Mouse (Mus musculus): Measurements from ENCODE around the gene Gm11634. TPM values are rescaled to one million over a fixed set of nuclear protein-coding genes. Genes with fewer than 3 reads are reported as not detected.

Gene Gm11634
- polyA plus RNA-seq, 1 experiment from 2014 or later, result not detected

GRCm38 (mm10) chr11:101553354-101553930 is 45.6 kb downstream of the Gm11634 start:
- H3K27me3 ChIP-seq (ENCODE audit: control insufficient read depth, insufficient read depth, low read length), result no peaks in the 10 kb centered on the region
- WGBS, result 17% methylated on average over 8 of the region's 8 CpGs
- H3K4me2 ChIP-seq (ENCODE audit: low read length), result peak overlapping the region; percentile 75
- no peaks in the 10 kb centered on the region for H3K9me3 ChIP-seq (ENCODE audit: control insufficient read depth, low read length)
- ATAC-seq (ENCODE audit: insufficient number of reproducible peaks, insufficient read depth, low FRiP score, low read depth), result no peak
- peaks cover 35% of the 10 kb centered on the region for H3K36me3 ChIP-seq (ENCODE audit: control insufficient read depth, insufficient read depth, low read length)
- H3K27ac ChIP-seq (replicated peaks in 1 of 2; ENCODE audit: control insufficient read depth in 1 of 2, insufficient read depth in 1 of 2, low read depth in 2 of 2, low read length in 2 of 2), result peak overlapping the region; percentile 87 to 90
- H3K4me3 ChIP-seq (ENCODE audit: control insufficient read depth in 1 of 2, insufficient read depth in 1 of 2, low read depth in 1 of 2, low read length in 2 of 2), result peak overlapping the region; percentile 72 to 84
- peaks cover 2 to 23% of the 10 kb centered on the region in 2 experiments; a peak in 3 of 4 replicates for H3K4me1 ChIP-seq (ENCODE audit: control insufficient read depth in 2 of 2, insufficient read depth in 2 of 2, low read length in 2 of 2)
- H3K9ac ChIP-seq (ENCODE audit: low read length), result peak overlapping the region; percentile 87

- H3K27ac ChIP-seq (replicated peaks in 1 of 2; ENCODE audit: control insufficient read depth in 1 of 2, insufficient read depth in 1 of 2, low read depth in 2 of 2, low read length in 2 of 2), result peak overlapping the region; percentile 87 to 97
- peak overlapping the region; percentile 72 to 84 for H3K4me3 ChIP-seq (ENCODE audit: control insufficient read depth in 1 of 2, insufficient read depth in 1 of 2, low read depth in 1 of 2, low read length in 2 of 2)
- peaks cover 33% of the 10 kb centered on the region for H3K36me3 ChIP-seq (ENCODE audit: control insufficient read depth, insufficient read depth, low read length)
- no peaks in the 10 kb centered on the region for H3K27me3 ChIP-seq (ENCODE audit: control insufficient read depth, insufficient read depth, low read length)
- H3K9ac ChIP-seq (ENCODE audit: low read length), result peak overlapping the region; percentile 87
- peak; percentile 97 for ATAC-seq (ENCODE audit: insufficient number of reproducible peaks, insufficient read depth, low FRiP score, low read depth)
- WGBS, result under 1% methylated on average over 37 of the region's 37 CpGs
- peak overlapping the region; percentile 77 for H3K4me2 ChIP-seq (ENCODE audit: low read length)
- peaks cover 2 to 23% of the 10 kb centered on the region in 2 experiments; a peak in 3 of 4 replicates for H3K4me1 ChIP-seq (ENCODE audit: control insufficient read depth in 2 of 2, insufficient read depth in 2 of 2, low read length in 2 of 2)
- no peaks in the 10 kb centered on the region for H3K9me3 ChIP-seq (ENCODE audit: control insufficient read depth, low read length)
These were observed 46.4 kb downstream of the Gm11634 start for GRCm38 (mm10) chr11:101552476-101553300.

GRCm38 (mm10) chr11:101551751-101552475 is 47.1 kb downstream of the Gm11634 start, which contains the start of the genes Brca1 and Nbr1:
TSS of gene Brca1 (minus strand) at chr11:101551955.
TSS of gene Nbr1 (plus strand) at chr11:101552149.
- Histone ChIP-seq H3K9me3 (ENCODE audit: control insufficient read depth, low read length) (no peaks in the 10 kb centered on the region), H3K9ac (ENCODE audit: low read length) (peak within 1 kb of the TSS; percentile 87), H3K27ac (replicated peaks in 1 of 2; ENCODE audit: control insufficient read depth in 1 of 2, insufficient read depth in 1 of 2, low read depth in 2 of 2, low read length in 2 of 2) (peak within 1 kb of the TSS; percentile 87 to 97), H3K36me3 (ENCODE audit: control insufficient read depth, insufficient read depth, low read length) (peaks cover 28% of the 10 kb centered on the region), H3K27me3 (ENCODE audit: control insufficient read depth, insufficient read depth, low read length) (no peaks in the 10 kb centered on the region), H3K4me2 (ENCODE audit: low read length) (peak within 1 kb of the TSS; percentile 77), H3K4me1 (ENCODE audit: control insufficient read depth in 2 of 2, insufficient read depth in 2 of 2, low read length in 2 of 2) (peaks cover 2 to 23% of the 10 kb centered on the region in 2 experiments; a peak in 3 of 4 replicates), H3K4me3 (ENCODE audit: control insufficient read depth in 1 of 2, insufficient read depth in 1 of 2, low read depth in 1 of 2, low read length in 2 of 2) (peak within 1 kb of the TSS; percentile 72 to 84)
- WGBS, result under 1% methylated on average over 43 of the region's 43 CpGs
- ATAC-seq (ENCODE audit: insufficient number of reproducible peaks, insufficient read depth, low FRiP score, low read depth), result peak; percentile 70

GRCm38 (mm10) chr11:101548526-101548925 is 50.5 kb downstream of the Gm11634 start:
- ATAC-seq (ENCODE audit: insufficient number of reproducible peaks, insufficient read depth, low FRiP score, low read depth), result no peak
- Histone ChIP-seq H3K4me3 (ENCODE audit: control insufficient read depth in 1 of 2, insufficient read depth in 1 of 2, low read depth in 1 of 2, low read length in 2 of 2) (no peak overlapping the region), H3K27me3 (ENCODE audit: control insufficient read depth, insufficient read depth, low read length) (no peaks in the 10 kb centered on the region), H3K9ac (ENCODE audit: low read length) (no peak overlapping the region), H3K27ac (replicated peaks in 1 of 2; ENCODE audit: control insufficient read depth in 1 of 2, insufficient read depth in 1 of 2, low read depth in 2 of 2, low read length in 2 of 2) (no peak overlapping the region), H3K9me3 (ENCODE audit: control insufficient read depth, low read length) (no peaks in the 10 kb centered on the region), H3K36me3 (ENCODE audit: control insufficient read depth, insufficient read depth, low read length) (peaks cover 14% of the 10 kb centered on the region), H3K4me2 (ENCODE audit: low read length) (no peak overlapping the region), H3K4me1 (ENCODE audit: control insufficient read depth in 2 of 2, insufficient read depth in 2 of 2, low read length in 2 of 2) (peaks cover 2 to 12% of the 10 kb centered on the region in 2 experiments; a peak in 2 of 4 replicates)

- WGBS, result 81% methylated on average over 1 of the region's 1 CpGs
- no peak overlapping the region for H3K9ac ChIP-seq (ENCODE audit: low read length)
- H3K9me3 ChIP-seq (ENCODE audit: control insufficient read depth, low read length), result no peaks in the 10 kb centered on the region
- H3K27me3 ChIP-seq (ENCODE audit: control insufficient read depth, insufficient read depth, low read length), result no peaks in the 10 kb centered on the region
- no peak for ATAC-seq (ENCODE audit: insufficient number of reproducible peaks, insufficient read depth, low FRiP score, low read depth)
- H3K4me1 ChIP-seq (ENCODE audit: control insufficient read depth in 2 of 2, insufficient read depth in 2 of 2, low read length in 2 of 2), result 0 out of 4 replicates have a peak, but pooled peaks cover 0 to 4% of the 10 kb centered on the region in 2 experiments
- no peak overlapping the region for H3K4me3 ChIP-seq (ENCODE audit: control insufficient read depth in 1 of 2, insufficient read depth in 1 of 2, low read depth in 1 of 2, low read length in 2 of 2)
- no peak overlapping the region for H3K27ac ChIP-seq (replicated peaks in 1 of 2; ENCODE audit: control insufficient read depth in 1 of 2, insufficient read depth in 1 of 2, low read depth in 2 of 2, low read length in 2 of 2)
- H3K36me3 ChIP-seq (ENCODE audit: control insufficient read depth, insufficient read depth, low read length), result peaks cover 22% of the 10 kb centered on the region
- H3K4me2 ChIP-seq (ENCODE audit: low read length), result no peak overlapping the region
These were observed 54.9 kb downstream of the Gm11634 start for GRCm38 (mm10) chr11:101544132-101544531.

Other genes starting within 250 kb of the Gm11634 start
- gene G6pc, start 231.7 kb downstream of the Gm11634 start, polyA plus RNA-seq (2014; fragmentation: Nextera tagmentation; extraction: Ambion mirVana), result not detected in 2 replicates
- gene Aarsd1, start 181.6 kb downstream of the Gm11634 start, polyA plus RNA-seq (2014; fragmentation: Nextera tagmentation; extraction: Ambion mirVana), result 42.2 and 45.4 TPM in 2 replicates
- gene Gm27029, start 174.5 kb downstream of the Gm11634 start, polyA plus RNA-seq (2014; fragmentation: Nextera tagmentation; extraction: Ambion mirVana), result 10.2 and 17.4 TPM in 2 replicates
- 10.1 and 10.7 TPM in 2 replicates for gene Rundc1, start 174.2 kb downstream of the Gm11634 start, polyA plus RNA-seq (2014; fragmentation: Nextera tagmentation; extraction: Ambion mirVana)
- gene Ptges3l, start 173.9 kb downstream of the Gm11634 start, polyA plus RNA-seq (2014; fragmentation: Nextera tagmentation; extraction: Ambion mirVana), result 81.7 and 96.0 TPM in 2 replicates
- gene Rpl27, start 157.0 kb downstream of the Gm11634 start, polyA plus RNA-seq (2014; fragmentation: Nextera tagmentation; extraction: Ambion mirVana), result 245 and 260 TPM in 2 replicates
- gene Ifi35, start 150.8 kb downstream of the Gm11634 start, polyA plus RNA-seq (2014; fragmentation: Nextera tagmentation; extraction: Ambion mirVana), result 17.1 and 17.3 TPM in 2 replicates
- gene Rnd2, start 134.3 kb downstream of the Gm11634 start, polyA plus RNA-seq (2014; fragmentation: Nextera tagmentation; extraction: Ambion mirVana), result 5.4 and 9.0 TPM in 2 replicates
- gene Vat1, start 133.0 kb downstream of the Gm11634 start, polyA plus RNA-seq (2014; fragmentation: Nextera tagmentation; extraction: Ambion mirVana), result 24.7 and 31.6 TPM in 2 replicates
- 7.5 and 8.3 TPM in 2 replicates for gene Brca1, start 47.3 kb downstream of the Gm11634 start, polyA plus RNA-seq (2014; fragmentation: Nextera tagmentation; extraction: Ambion mirVana)
- gene Nbr1, start 47.1 kb downstream of the Gm11634 start, polyA plus RNA-seq (2014; fragmentation: Nextera tagmentation; extraction: Ambion mirVana), result 62.6 and 70.0 TPM in 2 replicates
- gene Tmem106a, start 17.0 kb downstream of the Gm11634 start, polyA plus RNA-seq (2014; fragmentation: Nextera tagmentation; extraction: Ambion mirVana), result 3.6 and 4.1 TPM in 2 replicates
- 42.4 and 48.4 TPM in 2 replicates for gene Rdm1, start 27.9 kb upstream of the Gm11634 start, polyA plus RNA-seq (2014; fragmentation: Nextera tagmentation; extraction: Ambion mirVana)
- 6.2 and 6.7 TPM in 2 replicates for gene Arl4d, start 66.3 kb upstream of the Gm11634 start, polyA plus RNA-seq (2014; fragmentation: Nextera tagmentation; extraction: Ambion mirVana)
- gene Dhx8, start 133.7 kb upstream of the Gm11634 start, polyA plus RNA-seq (2014; fragmentation: Nextera tagmentation; extraction: Ambion mirVana), result 18.5 and 21.2 TPM in 2 replicates
- gene Etv4, start 186.1 kb upstream of the Gm11634 start, polyA plus RNA-seq (2014; fragmentation: Nextera tagmentation; extraction: Ambion mirVana), result 4.0 and 4.8 TPM in 2 replicates

Measured in heart, embryonic 14.5 days (tissue).